Mouse (Mus musculus) thymus, postnatal 0 days (tissue): Measurements from ENCODE around the gene Gjb4. TPM values are rescaled to one million over a fixed set of nuclear protein-coding genes. Genes with fewer than 3 reads are reported as not detected.

ENCODE experiments used
- DNase-seq: peaks from one replicate; pipeline ENCODE4 v3.0.0-alpha.2; 2015; ENCODE audit warnings: low spot score
- polyA plus RNA-seq: library from polyadenylated mRNA; unstranded; fragments of >200 nt; fragmentation: Nextera tagmentation; extraction: Ambion mirVana; gene quantifications from 2 replicates; pipeline ENCODE4 v1.2.1, GENCODE M21; 2015

Gene Gjb4
- polyA plus RNA-seq, 1 experiment from 2014 or later, result not detected

- DNase-seq, result no peak
Observed at GRCm38 (mm10) chr4:127349560-127350300, 4.2 kb downstream of the Gjb4 start.

GRCm38 (mm10) chr4:127345000-127345399, 8.9 kb downstream of the Gjb4 start:
- no peak for DNase-seq

GRCm38 (mm10) chr4:127341372-127341771, 12.5 kb downstream of the Gjb4 start:
- DNase-seq, result no peak

GRCm38 (mm10) chr4:127337668-127338067, 16.2 kb downstream of the Gjb4 start:
- DNase-seq, result no peak

GRCm38 (mm10) chr4:127334870-127335504, 18.9 kb downstream of the Gjb4 start:
- DNase-seq, result no peak

- DNase-seq, result no peak
Observed at GRCm38 (mm10) chr4:127331171-127331570, 22.7 kb downstream of the Gjb4 start.

GRCm38 (mm10) chr4:127330181-127331100, 23.4 kb downstream of the Gjb4 start, which contains the start of gene Gjb3:
TSS of gene Gjb3 (minus strand) at chr4:127330844.
- no peak for DNase-seq

GRCm38 (mm10) chr4:127329751-127330150, 24.1 kb downstream of the Gjb4 start:
- DNase-seq, result no peak

- DNase-seq, result no peak
Observed at GRCm38 (mm10) chr4:127329046-127329445, 24.8 kb downstream of the Gjb4 start.

- no peak for DNase-seq
Observed at GRCm38 (mm10) chr4:127328378-127328777, 25.5 kb downstream of the Gjb4 start.

GRCm38 (mm10) chr4:127327749-127328148, 26.1 kb downstream of the Gjb4 start:
- DNase-seq, result no peak

GRCm38 (mm10) chr4:127327258-127327657, 26.6 kb downstream of the Gjb4 start:
- no peak for DNase-seq

- no peak for DNase-seq
Observed at GRCm38 (mm10) chr4:127325276-127325675, 28.6 kb downstream of the Gjb4 start.

- peak; percentile 75 for DNase-seq
Observed at GRCm38 (mm10) chr4:127324759-127325158, 29.1 kb downstream of the Gjb4 start.

- no peak for DNase-seq
Observed at GRCm38 (mm10) chr4:127324296-127324695, 29.6 kb downstream of the Gjb4 start.

- DNase-seq, result no peak
Observed at GRCm38 (mm10) chr4:127323651-127324050, 30.2 kb downstream of the Gjb4 start.

GRCm38 (mm10) chr4:127319613-127320012, 34.3 kb downstream of the Gjb4 start:
- peak; percentile 49 for DNase-seq

GRCm38 (mm10) chr4:127317143-127317542, 36.7 kb downstream of the Gjb4 start:
- DNase-seq, result no peak

- no peak for DNase-seq
Observed at GRCm38 (mm10) chr4:127315753-127316152, 38.1 kb downstream of the Gjb4 start.

- DNase-seq, result no peak
Observed at GRCm38 (mm10) chr4:127314585-127314984, 39.3 kb downstream of the Gjb4 start.

GRCm38 (mm10) chr4:127313861-127314260, 40.0 kb downstream of the Gjb4 start, which contains the start of gene Gja4:
TSS of gene Gja4 (minus strand) at chr4:127314039.
- DNase-seq, result peak; percentile 59

GRCm38 (mm10) chr4:127312349-127312748, 41.5 kb downstream of the Gjb4 start:
- no peak for DNase-seq
